Mouse (Mus musculus): Measurements from ENCODE around the gene Teddm3. TPM values are rescaled to one million over a fixed set of nuclear protein-coding genes. Genes with fewer than 3 reads are reported as not detected.

Gene Teddm3
- total and polyA plus RNA-seq, 3 experiments = not detected

GRCm38 (mm10) chr16:21187568-21187967 lies 33.8 kb upstream of the Teddm3 start:
- Histone ChIP-seq H3K9ac (ENCODE audit: control insufficient read depth, low read depth, low read length, poor library complexity, severe bottlenecking) (no peak overlapping the region), H3K27me3 (ENCODE audit: control insufficient read depth in 1 of 2, insufficient read depth in 2 of 2, low read length in 2 of 2) (0 out of 4 replicates have a peak, but pooled peaks cover 0 to 2% of the 10 kb centered on the region in 2 experiments), H3K36me3 (ENCODE audit: control insufficient read depth in 1 of 2, insufficient read depth in 2 of 2, low read length in 2 of 2) (no peaks in the 10 kb centered on the region), H3K4me1 (ENCODE audit: control insufficient read depth in 1 of 2, insufficient read depth in 2 of 2, low read length in 2 of 2) (no peaks in the 10 kb centered on the region), H3K4me3 (ENCODE audit: control insufficient read depth in 1 of 2, insufficient read depth in 1 of 2, low read depth in 2 of 2, low read length in 2 of 2) (no peak overlapping the region), H3K79me2 (ENCODE audit: control insufficient read depth, insufficient read depth, low read length, poor library complexity) (no peaks in the 10 kb centered on the region), H3K9me3 (replicated peaks; ENCODE audit: insufficient read depth, low read length) (no peaks in the 10 kb centered on the region), H3K27ac (ENCODE audit: control insufficient read depth, low read depth, low read length) (no peak overlapping the region)
- no peak for TF ChIP-seq MAFK (IDR thresholded peaks at IDR 0.05; ENCODE audit: borderline replicate concordance, low read depth, low read length)
- TF ChIP-seq HCFC1 (IDR thresholded peaks at IDR 0.05; ENCODE audit: low read depth, low read length) = no peak
- TF ChIP-seq MAX (IDR thresholded peaks at IDR 0.05; ENCODE audit: low read length) = no peak
- no peak for TF ChIP-seq RAD21 (IDR thresholded peaks at IDR 0.05; ENCODE audit: low read depth, low read length)
- TF ChIP-seq ZMIZ1 (IDR thresholded peaks at IDR 0.05; ENCODE audit: low read depth, low read length) = no peak
- TF ChIP-seq TBP (IDR thresholded peaks at IDR 0.05; ENCODE audit: low read depth, low read length) = no peak
- DNase-seq (ENCODE audit: low read depth, low spot score) = no peak

- no peak for DNase-seq (ENCODE audit: low read depth, low spot score)
- H3K4me3 ChIP-seq (ENCODE audit: control insufficient read depth in 1 of 2, insufficient read depth in 1 of 2, low read depth in 2 of 2, low read length in 2 of 2) = no peak overlapping the region
- TF ChIP-seq RCOR1 (IDR thresholded peaks at IDR 0.05; ENCODE audit: low read depth, low read length) (no peak), BHLHE40 (IDR thresholded peaks at IDR 0.05; ENCODE audit: borderline replicate concordance, low read depth, low read length) (no peak), JUND (IDR thresholded peaks at IDR 0.05; ENCODE audit: low read depth, low read length) (no peak), CTCF (IDR thresholded peaks at IDR 0.05 in 2 of 3, conservative IDR thresholded peaks at IDR 0.05 in 1 of 3; ENCODE audit: control insufficient read depth in 1 of 3, insufficient read depth in 1 of 3, low read depth in 2 of 3, low read length in 3 of 3, poor library complexity in 1 of 3, severe bottlenecking in 1 of 3) (no peak), CHD1 (IDR thresholded peaks at IDR 0.05; ENCODE audit: low read depth, low read length) (no peak), ZKSCAN1 (IDR thresholded peaks at IDR 0.05; ENCODE audit: low read depth, low read length) (no peak), MAFK (IDR thresholded peaks at IDR 0.05; ENCODE audit: borderline replicate concordance, low read depth, low read length) (no peak), ETS1 (IDR thresholded peaks at IDR 0.05; ENCODE audit: low read depth, low read length) (no peak), GATA1 (IDR thresholded peaks at IDR 0.05; ENCODE audit: low read depth, low read length) (no peak), TBP (IDR thresholded peaks at IDR 0.05; ENCODE audit: low read depth, low read length) (no peak), SMC3 (IDR thresholded peaks at IDR 0.05; ENCODE audit: low read depth, low read length) (no peak), MYC (IDR thresholded peaks at IDR 0.05; ENCODE audit: low read depth, low read length) (no peak)
These were observed 30.9 kb upstream of the Teddm3 start for GRCm38 (mm10) chr16:21184697-21185096.

More at GRCm38 (mm10) chr16:21184697-21185096, 30.9 kb upstream of the Teddm3 start:
- Histone ChIP-seq H3K36me3 (ENCODE audit: control insufficient read depth in 1 of 2, insufficient read depth in 2 of 2, low read length in 2 of 2) (no peaks in the 10 kb centered on the region), H3K79me2 (ENCODE audit: control insufficient read depth, insufficient read depth, low read length, poor library complexity) (no peaks in the 10 kb centered on the region), H3K9ac (ENCODE audit: control insufficient read depth, low read depth, low read length, poor library complexity, severe bottlenecking) (no peak overlapping the region), H3K27ac (ENCODE audit: control insufficient read depth, low read depth, low read length) (no peak overlapping the region), H3K9me3 (replicated peaks; ENCODE audit: insufficient read depth, low read length) (no peaks in the 10 kb centered on the region), H3K27me3 (ENCODE audit: control insufficient read depth in 1 of 2, insufficient read depth in 2 of 2, low read length in 2 of 2) (peaks cover 0 to 2% of the 10 kb centered on the region in 2 experiments; a peak in 1 of 4 replicates), H3K4me1 (ENCODE audit: control insufficient read depth in 1 of 2, insufficient read depth in 2 of 2, low read length in 2 of 2) (no peaks in the 10 kb centered on the region)

All from MEL (cell line).